Mouse (Mus musculus) ovary, postnatal 10 days (tissue): ENCODE measurements around the gene Ehhadh.
A peak's percentile ranks its signal among the peaks of the same experiment; 100 is the strongest.
"Not testable (repeated sequence)": the region's sequence is repeated elsewhere in the genome, so short reads cannot be mapped to it uniquely, and the experiment has no call there.

Experiments used
- DNase-seq: peaks from one replicate; pipeline ENCODE4 v3.0.0; 2022; ENCODE audit warnings: low spot score

The Ehhadh gene

DNA sequence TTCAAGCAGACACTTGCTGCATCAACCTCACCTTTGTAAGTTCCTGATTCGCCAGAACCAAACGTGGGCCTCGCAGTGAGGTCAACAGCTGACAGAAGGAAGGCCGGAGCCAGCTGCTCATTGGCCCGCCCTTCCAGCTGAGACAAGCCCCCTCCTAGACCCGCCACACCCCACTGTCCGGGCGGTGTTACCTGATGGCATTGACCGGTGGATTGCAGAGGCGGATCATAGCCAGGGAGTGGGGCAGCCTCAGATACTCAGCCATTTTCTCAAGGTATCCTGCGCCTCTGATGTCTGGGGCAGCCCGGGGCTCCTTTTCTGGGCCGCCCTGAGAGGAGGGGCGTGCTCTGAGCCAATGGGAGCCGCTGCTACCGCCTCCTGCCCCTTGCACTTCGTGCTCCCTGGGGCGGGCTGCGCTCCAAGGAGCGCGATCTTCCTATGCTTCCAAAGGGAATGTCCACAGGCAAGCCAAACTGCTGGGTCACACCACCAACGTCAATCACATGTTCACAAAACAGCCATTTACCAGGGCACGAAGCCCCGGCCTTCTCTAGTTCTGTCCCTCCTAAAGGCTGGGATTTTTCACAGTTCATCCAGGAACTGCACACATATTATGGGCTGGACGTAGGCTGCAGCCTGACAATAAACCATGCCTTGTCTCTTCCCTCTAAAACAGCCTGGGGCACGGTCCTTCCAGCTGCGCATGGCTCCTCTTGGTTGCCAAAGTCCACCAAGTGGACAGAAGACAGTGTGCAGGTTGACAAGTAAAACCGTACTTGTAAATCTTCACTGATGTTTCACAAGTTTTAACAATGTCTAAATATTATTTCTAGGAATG, at the start of gene Ehhadh:
Ehhadh (minus strand) TSS at position 292 of the 838 bp plus-strand sequence.
- DNase-seq = peak; percentile 45

DNA sequence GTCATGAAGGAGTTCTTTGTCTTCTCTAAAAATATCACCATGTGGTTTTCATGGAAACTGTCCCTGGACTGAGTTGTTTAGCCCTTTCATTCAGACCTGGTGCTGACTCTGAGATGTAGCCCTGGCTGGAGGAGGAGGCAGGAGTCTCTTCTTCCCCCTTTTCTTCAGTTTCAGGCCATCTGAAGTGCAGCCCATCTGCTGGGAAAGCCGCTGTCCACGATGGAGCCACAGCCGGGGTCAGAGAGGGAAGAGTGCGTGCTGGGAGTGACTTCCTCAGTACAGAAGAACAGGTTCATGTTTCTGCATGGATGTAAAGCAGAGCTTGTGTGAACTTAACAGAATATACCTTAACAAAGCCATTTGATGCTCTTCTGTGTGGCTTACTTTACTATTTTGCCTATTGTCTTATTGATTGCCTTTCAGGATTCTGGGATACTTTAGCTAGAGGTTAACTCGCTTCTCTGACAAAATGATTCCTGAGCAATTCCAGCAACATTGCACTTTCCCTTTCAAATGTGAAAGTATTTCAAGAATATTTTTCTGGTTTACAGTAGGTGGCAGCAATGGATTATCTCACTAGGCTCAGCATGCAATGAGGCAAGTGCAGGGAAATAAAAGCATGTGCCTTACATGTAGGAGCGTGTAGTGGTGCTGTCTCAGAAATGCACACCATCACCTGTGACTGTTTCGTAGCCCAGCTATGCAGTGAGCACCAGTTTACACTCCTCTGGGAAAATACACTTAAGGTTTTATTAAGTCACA, 48.9 kb upstream of the Ehhadh start:
- DNase-seq = no peak

DNA sequence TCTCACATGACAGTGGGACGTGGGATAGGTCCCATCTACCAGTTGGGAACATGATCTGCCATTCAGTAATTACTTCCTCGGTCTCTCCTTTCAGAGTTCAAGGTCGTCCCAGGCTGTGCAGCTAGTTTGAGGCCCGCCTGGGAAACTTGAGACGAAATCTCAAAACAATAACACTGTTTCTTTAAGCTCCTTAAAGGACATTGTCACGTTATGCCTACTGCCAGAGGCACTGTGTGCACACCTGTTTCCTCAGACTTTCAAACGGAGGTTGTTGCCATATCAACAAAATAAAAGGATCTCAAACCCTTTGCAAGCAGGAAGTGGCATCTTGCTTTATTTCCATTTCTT, 48.0 kb upstream of the Ehhadh start:
- no peak for DNase-seq

DNA sequence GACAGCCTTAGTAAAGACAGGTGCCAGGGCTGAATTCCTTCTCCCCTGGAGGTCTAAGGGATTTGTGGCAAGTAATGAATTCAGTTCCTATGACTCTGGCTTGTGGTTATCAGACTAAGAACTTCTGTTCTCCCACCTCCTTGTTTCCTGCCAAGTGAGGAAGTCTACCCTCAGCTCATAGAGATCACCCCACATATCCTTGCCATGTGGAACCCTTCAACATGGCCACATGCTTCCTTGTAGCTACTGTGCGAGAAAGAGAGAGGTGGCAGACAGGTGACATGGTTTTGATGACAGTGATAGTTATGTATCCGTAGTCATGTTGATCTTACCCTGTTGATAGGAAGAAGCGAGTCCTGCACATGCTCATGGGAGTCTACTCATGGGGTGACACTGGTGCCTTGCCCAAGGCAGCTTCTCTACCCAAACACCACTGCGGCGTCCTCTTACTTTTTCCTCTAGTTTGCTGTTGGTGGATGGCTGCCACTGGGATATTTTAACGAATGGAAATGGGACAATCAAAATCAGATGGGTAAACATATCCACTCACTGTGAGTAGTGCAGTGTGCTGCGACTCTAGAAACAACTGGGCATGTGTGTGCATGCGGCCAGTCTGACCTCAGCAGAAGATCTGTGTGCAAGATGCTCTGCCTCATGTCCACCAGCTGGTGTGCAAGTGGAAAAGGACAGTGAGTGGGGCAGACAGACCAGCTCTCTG, 47.4 kb upstream of the Ehhadh start:
- no peak for DNase-seq

DNA sequence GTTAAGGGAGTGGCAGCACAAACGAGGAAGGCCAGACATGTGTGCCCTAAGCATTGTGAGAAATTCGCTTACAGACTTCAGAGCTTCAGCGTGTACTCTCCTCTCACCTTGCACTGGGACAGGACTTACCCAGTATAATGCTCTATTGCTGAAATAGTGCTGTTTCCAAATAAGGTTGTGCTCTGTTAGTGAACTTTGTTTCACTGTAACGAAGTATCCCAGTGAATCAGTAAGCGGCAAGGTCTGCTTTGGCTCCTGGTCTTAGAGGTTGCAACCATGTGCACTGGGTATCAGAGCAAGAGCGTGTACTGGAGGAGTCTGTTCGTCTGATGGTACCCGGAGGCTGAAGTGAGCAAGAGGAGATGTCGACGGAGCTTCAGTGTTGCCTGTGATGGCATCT, 46.4 kb upstream of the Ehhadh start:
- DNase-seq = no peak

DNA sequence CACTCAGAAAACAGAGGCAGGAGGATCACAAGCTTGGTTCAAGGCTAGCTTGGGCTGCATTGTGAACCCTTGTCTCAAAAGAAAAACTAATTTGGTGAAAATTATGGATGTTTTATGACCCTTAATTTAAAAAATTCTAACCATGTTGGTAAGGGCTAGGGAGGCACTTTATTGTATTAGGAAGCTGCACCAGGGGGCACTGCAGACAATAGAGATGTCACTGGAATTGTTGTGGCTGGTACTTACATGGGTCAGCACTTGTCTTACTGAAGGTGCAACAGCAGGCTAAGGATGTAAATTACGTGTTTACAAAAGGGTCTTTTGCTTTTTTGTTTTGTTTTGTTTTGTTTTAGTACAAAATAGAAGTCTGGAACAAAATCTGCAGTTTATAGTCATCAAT, 45.9 kb upstream of the Ehhadh start:
- no peak for DNase-seq

DNA sequence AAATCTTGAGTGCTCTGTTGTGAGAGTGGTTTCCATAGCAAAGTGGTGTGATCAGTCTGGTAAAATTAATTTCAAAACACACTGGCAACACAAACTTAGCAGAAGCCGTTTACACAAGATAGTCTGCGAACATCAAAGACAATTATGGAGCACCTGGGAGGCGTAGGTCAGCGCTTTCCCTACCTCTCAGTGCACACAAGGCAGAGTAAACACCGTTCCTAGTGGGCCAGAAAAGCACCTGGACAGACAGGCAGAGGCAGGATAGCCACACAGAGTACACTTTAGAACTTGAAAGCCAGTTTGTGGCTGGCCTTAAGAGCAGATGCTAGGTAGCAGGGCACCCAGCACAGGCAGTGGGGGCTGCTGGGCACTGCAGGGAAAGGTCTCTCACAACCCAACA, 44.2 kb upstream of the Ehhadh start:
- no peak for DNase-seq

DNA sequence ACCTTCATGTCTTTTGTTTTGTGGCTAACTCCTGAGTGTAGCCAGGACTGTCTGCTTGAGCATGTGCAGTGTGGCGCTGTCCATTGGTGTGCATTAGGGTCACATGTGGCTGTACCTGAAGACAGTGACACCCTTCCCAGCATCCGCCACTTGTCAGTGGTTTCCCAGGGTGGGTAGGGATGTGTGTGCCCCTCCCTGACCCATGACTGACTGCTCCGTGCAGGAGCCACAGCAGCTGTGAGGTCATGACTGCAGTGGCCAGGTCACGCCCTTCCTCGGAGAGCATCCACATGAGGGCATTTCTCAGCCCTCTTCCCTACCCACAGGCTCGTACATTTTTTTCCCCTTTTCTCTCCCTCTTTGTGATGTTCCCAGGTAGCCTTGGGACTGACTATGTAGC, 43.2 kb upstream of the Ehhadh start:
- no peak for DNase-seq

DNA sequence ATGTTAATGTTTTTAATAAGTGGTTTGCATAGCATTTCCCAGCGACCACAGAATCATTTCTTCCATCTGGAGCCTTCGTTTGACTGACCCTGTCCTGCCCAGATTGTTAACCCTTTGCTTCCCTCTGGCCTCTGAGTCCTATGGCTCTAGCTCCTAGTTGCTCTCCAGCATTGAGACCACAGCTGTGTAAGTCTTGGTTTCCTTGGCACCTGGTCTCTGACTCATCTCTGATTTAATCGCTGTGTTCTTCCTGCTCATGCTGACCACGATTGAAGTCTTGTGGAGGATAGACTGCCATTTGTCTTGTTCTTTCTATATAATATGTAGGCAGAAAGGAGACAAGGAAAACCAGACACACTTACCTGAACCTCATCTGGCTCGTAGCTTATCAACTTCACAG, 42.1 kb upstream of the Ehhadh start:
- no peak for DNase-seq

DNA sequence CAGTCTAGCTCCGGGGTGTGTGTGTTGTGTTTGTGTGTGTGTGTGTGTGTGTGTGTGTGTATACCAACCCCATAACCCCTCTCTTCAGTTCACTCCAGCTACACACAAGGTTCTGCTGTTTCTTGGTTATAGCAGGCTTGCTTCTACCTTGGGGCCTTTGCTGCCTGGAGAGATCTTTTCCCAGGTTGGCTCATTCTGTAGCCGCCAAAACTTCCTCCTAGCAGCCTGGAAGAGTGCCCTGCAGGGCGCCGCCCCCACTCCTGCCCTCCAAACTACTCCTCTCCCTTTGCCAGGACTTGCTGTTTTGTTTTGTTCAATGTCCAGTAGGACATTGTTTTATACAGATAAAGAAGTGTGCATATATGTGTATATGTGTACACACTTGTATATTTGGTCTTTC, 40.0 kb upstream of the Ehhadh start:
- no peak for DNase-seq

DNA sequence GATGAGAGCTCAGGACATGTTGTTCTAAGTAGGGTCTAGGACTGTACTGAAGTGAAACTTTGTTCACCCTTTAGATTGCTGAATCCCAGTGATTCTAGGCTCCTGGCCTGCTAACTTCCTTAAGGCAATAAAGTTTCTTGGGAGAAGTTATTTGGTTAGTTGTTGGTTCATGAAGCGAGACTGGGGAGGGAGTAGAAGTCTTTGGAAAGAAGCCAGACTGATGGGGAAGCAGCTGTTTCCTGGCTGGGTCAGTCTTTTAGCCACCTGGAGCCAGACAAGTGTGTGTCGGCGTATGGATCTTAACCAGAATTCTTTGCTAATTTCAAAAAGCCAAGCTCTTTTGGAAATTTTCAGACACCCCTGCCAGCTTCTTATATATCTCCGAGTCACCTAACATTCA, 39.5 kb upstream of the Ehhadh start:
- DNase-seq = no peak

DNA sequence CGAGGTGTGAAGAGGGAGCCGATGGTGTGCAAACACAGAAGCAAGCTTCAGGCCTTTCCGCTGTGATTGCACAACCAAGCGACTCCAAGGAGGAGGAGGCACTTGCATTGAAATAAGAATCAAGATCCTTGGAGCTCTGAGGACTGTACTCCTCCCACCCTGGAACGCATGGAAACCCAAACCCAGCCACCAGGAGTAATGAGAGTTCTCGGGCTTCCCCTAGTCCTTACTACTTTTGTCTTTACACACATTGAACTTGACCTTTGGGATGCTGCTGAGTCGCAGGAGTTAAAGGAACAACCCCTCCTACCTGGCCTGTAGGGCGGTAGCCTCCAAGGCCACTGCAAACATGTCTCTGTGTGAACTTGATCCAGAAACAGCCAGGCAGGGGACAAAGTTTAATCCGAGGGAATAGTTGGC, 38.0 kb upstream of the Ehhadh start:
- no peak for DNase-seq

DNA sequence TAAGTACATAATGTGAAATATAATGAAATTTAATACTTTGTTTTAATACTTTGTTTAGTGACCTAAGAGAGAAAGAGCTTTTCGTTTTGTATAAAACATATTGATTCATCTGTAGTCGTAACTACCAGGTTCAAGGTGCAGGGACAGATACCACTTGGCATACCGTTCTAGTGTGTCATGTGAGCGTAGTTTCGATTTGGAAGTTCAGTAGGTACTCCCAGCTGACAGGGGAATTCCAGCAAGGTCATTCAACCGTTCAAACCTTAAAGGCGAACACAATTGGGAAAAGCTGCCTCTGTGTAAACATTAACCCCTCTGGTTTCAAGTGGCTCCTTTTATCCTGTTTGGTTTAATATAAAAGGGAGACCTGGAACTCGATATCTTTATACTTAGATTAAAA, 31.0 kb upstream of the Ehhadh start:
- DNase-seq = no peak

DNA sequence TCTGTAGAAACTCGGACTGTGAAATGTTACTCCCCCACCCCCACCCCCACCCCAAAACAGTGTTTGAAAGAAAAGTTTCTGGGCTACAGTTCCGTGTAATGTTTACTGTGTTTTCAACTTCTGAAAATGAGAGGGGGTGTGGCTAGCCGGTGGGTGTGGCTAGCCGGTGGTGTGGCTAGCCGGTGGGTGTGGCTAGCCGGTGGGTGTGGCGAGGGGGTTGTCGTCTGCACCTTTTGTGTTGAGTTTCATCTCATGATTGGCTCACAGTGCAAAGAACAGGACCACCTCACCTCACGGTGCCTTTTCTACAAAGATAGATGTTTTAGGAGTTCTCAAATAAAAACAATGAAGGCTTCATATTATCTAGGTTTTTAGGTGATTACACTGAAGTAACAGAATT, 30.5 kb upstream of the Ehhadh start:
- no peak for DNase-seq

DNA sequence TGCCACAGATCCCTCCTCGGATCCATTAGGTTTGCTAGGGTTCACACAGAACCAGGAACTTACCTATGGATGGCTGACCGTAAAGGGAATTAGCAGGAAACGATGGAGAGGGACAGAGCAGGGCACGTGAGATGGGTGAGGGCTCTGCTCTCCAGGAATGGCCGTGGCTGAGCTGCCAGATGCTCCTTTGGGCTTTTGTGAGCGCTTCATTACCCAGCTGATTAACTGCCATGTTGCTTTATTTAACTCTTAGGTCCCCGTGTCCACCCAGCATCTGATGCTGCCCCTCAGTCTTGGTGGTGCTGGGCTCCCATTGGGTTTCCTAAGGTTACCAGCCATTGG, 28.0 kb upstream of the Ehhadh start:
- no peak for DNase-seq

DNA sequence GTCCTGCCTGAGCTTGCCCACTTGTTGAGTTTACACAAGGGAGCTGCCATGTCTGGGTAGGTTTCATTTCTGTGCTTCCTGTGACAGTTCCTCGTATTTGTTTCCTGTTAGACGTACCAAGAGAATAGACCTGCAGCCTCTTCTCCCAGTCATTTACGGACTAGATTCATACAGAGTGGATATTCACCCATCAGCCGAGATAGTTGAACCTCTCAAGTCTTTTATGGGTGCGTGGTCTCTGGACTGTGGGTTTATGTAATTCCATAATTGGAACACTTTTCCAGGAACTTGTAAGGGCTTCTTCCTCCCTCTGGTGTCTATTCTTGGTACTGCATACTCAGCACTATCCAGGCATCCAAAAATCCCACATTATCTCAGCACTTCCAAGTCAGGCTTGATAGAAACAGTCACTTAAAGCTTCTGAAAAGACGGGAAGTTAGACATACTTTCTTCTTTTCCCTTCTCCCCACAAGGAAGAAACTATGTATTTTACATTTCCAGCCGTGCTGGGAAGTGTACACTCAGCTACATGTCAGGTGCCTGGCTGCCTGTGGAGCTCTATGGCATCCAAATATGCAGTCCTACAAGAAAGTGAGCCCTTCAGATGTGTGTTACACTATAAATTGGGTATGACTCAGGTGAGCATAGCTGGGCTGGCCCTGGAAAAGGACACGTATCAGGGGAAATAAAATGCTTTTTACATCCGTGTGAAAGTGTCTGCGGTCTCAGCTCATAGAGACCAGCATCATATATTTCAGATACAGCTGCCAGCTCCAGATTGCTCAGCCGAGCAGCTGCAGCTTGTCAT, 27.5 kb upstream of the Ehhadh start:
- DNase-seq = no peak

DNA sequence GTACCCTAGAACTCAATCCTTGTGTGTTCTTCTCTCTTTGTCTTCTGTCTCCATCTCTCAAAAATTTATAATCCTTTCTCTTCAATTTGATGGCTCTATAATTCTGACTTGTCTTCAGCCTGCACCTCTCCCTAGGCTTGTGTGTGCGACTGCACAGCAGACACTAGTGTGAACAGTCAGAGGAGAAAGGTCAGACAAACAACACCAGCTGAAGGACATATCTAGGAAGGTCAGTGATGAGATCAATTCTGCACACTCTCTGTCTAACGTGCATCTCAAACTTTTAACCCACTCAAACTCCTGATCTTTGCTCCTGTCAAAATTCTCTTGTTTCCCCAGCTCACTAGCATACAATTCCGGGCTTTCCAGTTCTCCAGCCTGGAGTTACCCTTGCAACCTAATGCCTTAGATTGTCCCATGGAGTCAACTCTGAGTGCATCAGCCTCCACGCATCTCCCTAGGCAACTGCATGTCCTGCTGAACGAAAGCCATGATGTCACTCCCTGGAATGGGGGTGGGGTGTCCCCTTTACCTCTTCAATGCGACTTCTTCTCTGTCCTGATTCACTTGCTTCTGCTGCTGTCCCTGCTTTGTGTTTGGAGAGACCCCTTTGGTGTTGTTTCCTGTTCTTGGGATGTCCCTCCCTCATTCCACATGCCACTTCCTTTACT, 25.7 kb upstream of the Ehhadh start:
- DNase-seq = no peak

DNA sequence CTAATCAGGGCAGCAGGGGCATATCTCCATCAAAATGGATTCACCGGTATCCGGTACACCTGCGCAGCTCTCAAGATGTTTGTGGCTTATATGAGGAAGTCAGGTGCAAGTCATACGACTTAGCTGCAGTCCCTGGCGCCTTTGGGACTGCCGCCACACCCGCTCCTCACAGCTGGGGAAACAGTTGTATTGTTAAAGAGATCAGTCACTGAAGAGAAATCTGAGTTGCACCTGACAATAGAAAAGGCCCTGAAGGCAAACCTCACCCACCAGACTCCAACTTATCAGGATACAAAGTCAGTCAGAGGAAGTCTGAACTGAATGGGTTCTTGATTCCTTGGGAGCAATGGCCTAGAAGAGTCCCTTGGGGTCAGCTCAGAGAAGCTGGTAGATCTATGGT, 20.2 kb upstream of the Ehhadh start:
- DNase-seq = not testable (repeated sequence)

DNA sequence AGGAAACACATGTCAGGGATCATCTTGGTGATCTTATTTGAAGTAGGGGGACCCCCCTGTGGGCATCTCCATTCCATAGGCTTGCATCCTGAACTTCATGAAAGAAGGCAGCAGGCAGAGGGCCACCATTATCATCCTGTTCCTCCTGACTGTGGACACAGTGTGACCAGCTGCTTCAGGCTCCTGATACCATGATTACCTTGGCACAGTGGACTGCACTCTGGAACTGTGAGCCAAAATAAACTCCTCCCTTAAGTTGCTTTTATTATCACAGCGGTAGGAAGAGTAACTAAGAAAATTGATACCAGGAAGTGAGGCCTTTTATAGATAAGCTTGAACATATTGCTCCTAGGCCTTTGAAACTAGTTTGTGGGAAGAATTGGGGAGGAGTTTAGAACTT, 19.3 kb upstream of the Ehhadh start:
- DNase-seq = no peak

DNA sequence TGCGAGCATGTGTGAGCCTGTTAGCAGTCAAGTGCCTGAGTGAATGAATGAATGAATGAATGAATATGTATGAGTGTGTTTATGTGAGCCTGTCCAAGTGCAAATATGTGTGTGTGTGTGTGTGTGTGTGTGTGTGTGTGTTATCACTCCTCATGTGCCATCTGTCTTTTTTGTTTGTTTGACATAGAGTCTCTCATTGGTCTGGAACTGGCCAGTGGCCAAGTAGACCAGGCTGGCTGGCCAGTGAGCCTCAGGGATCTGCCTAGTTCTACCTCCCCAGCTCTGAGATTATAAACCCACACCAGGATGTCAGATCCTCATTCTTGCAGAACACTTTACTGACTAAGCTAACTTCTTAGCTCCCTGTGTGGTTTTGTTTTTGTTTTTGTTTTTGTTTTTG, 16.7 kb upstream of the Ehhadh start:
- DNase-seq = no peak

DNA sequence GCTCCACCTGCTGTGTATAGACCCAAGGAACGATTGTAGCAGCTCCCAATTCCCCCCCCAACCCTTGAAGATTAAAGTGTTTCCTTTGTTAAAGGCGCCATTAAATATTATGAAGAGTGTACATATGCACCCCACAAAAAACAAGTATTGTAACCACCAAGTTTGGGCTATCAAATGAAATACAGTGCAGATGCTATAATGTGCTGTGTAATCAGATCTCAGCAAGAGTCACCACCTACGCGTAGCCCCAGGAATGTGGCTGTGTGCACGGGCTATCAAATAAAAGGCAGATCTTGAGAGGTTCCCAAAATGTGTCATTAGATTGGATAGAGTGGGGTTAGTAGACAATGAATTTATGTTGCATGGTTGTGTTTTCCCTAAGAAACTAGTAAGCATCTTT, 7.5 kb upstream of the Ehhadh start:
- DNase-seq = no peak

DNA sequence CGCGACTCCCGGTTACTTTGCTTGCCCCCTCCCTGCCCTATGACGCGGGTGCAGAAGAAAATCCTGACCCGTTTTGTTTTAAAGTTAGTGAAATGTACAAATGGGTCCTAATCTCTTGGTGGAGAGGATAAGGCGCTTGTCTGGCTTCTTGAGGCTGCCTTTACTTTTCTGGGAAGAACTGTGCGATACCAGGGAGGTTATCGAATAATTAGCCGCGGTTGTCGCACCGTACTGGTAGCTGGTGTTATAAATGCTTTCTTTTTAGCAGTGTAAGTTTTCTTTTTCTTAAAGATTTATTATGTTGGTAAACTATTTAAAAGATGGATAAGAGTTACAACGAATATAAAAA, 7.1 kb upstream of the Ehhadh start:
- no peak for DNase-seq
